Mouse (Mus musculus) forebrain, embryonic 15.5 days (tissue): ENCODE measurements around the gene Zbtb20. TPM values are rescaled to one million over a fixed set of nuclear protein-coding genes. Genes with fewer than 3 reads are reported as not detected.

Experiments
- ATAC-seq: fragments of 200-750 bp; cut with Nextera tagmentation; replicated peaks from 2 replicates; pipeline ENCODE4 v1.8.0; 2017; ENCODE audit warnings: mild to moderate bottlenecking, moderate TSS enrichment, moderate library complexity
- H3K27ac ChIP-seq: fragments of 300-500 bp; sonication (generic); replicated peaks from 2 replicates; pipeline ENCODE4 v1.5.1; 2015; ENCODE audit warnings: mild to moderate bottlenecking, inconsistent platforms
- H3K27me3 ChIP-seq: fragments of 300-500 bp; sonication (generic); 2 replicates; pipeline ENCODE4 v1.6.1; 2015; ENCODE audit warnings: inconsistent platforms
- H3K36me3 ChIP-seq: fragments of 300-500 bp; sonication (generic); 2 replicates; pipeline ENCODE4 v1.6.1; 2015; ENCODE audit warnings: mild to moderate bottlenecking, inconsistent platforms
- H3K4me1 ChIP-seq: fragments of 300-500 bp; sonication (generic); 2 replicates; pipeline ENCODE4 v1.6.1; 2015; ENCODE audit warnings: inconsistent platforms
- H3K4me2 ChIP-seq: fragments of 300-500 bp; sonication (generic); replicated peaks from 2 replicates; pipeline ENCODE4 v1.6.1; 2015; ENCODE audit warnings: mild to moderate bottlenecking, inconsistent platforms
- H3K4me3 ChIP-seq: fragments of 300-500 bp; sonication (generic); 2 replicates; pipeline ENCODE4 v1.5.1; 2015; ENCODE audit warnings: mild to moderate bottlenecking, inconsistent platforms
- H3K9ac ChIP-seq: fragments of 300-500 bp; sonication (generic); replicated peaks from 2 replicates; pipeline ENCODE4 v1.6.1; 2015; ENCODE audit warnings: mild to moderate bottlenecking, inconsistent platforms
- H3K9me3 ChIP-seq: fragments of 300-500 bp; sonication (generic); 2 replicates; pipeline ENCODE4 v1.6.1; 2016; ENCODE audit warnings: inconsistent platforms
- WGBS: fragments of 180-500 bp; shearing (Covaris S2); methylation state at CpG from one replicate; pipeline ENCODE4 v1.1.7; 2015; ENCODE audit warnings: mixed read lengths; 5-methylcytosine and 5-hydroxymethylcytosine counted together
- polyA plus RNA-seq: library from polyadenylated mRNA; unstranded; fragments of >200 nt; fragmentation: Nextera tagmentation; extraction: Ambion mirVana; gene quantifications from 2 replicates; pipeline ENCODE4 v1.2.1, GENCODE M21; 2015

The Zbtb20 gene
- polyA plus RNA-seq, 1 experiment from 2014 or later: 143 TPM

DNA sequence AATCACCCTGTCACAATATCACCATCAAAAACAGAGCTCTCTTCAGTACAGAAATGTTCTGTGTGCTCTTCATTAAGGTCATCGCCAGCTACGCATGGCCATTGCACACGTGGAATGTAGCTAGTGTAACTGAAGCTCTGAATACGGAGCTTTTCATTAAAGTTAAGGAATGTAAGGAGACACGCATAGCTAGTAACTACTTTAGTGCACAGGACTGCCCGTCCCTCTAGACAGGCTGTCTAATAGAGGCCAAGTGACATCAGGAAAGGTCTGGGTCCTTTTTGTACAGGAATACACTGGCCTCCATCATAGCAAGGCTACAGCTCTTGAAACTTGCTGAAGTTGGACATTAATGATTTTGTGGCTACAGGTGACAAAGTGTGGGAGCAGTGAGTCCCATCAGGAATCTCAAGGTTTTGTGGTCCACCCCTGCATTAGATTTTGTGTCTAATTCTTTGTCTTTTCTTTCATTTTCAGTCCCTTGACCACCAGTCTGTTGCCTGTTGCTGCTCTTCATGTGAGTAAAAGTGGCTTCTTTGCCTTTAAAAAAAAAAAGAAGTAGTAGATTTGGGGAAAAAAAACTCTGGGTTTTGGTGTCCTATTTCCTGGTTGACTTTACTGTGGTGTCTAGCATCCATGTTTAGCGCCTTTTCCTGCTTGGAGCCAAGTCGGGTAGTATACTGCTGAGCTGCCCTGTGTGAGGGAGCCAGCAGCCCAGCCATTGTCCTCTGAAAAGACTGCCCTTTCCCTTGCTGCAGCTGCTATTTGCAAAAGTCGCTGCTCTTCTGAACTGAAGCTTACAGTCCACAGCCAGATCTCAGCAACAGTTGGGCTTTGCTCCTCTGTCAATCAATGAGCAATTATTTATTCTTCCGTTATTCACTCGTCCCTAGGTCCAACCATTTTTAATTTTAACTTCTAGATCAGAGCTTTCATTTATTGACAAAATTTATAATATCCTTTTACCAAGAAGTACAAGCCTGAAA is 587.1 kb downstream of the Zbtb20 start:
- no peak for ATAC-seq
- WGBS: 40% methylated on average over 11 of the region's 11 CpGs
- H3K9me3 ChIP-seq: no peaks in the 10 kb centered on the region

DNA sequence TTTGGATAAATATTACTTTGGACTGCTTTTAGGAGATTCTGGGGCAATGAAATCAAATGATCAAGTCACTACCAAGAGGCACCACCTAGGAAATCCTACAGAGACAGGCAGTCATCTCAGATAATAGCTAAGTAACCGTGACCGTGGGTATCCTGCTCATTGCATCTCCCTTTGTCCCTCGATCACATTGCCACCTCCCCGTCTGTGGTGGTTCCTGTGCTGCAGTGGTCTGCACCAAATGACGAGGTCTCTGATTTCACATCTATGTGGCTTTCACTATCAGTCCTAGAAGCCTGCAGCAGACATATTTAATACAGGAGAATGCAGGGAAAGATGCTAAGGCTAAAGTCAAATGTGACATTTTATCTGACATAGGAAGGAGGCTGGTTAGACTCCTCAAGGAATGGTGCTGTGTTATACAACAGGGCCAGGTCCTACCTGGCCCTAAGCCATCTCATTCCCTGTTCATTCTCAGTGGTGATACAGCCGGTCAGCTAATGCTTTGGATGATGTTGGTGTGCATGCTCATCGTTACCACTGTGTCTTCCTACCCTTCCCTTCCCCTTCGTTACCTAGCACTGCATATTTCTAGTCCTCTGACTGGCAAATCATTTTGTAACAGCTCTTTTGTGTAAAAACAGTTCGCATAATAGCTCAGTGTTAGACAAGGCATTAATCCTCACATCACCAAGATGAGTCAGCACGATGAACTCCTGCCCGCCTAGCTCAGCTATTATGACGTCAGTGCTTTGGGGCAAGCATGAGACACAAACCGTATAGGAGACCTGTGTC is 588.2 kb downstream of the Zbtb20 start:
- 25% methylated on average over 13 of the region's 13 CpGs for WGBS
- H3K9me3 ChIP-seq: no peaks in the 10 kb centered on the region
- H3K4me3 ChIP-seq: no peak overlapping the region
- no peak overlapping the region for H3K4me2 ChIP-seq
- peaks cover 48% of the 10 kb centered on the region for H3K4me1 ChIP-seq
- no peaks in the 10 kb centered on the region for H3K27me3 ChIP-seq
- H3K9ac ChIP-seq: no peak overlapping the region
- H3K27ac ChIP-seq: peak overlapping the region; percentile 35; the same call in 1 of the 2 replicates
- H3K36me3 ChIP-seq: no peaks in the 10 kb centered on the region
- ATAC-seq: peak; percentile 37; the same call in 1 of the 2 replicates

More for the DNA sequence above, 587.1 kb downstream of the Zbtb20 start:
- Histone ChIP-seq H3K4me1 (peaks cover 50% of the 10 kb centered on the region), H3K9ac (no peak overlapping the region), H3K4me3 (no peak overlapping the region), H3K4me2 (no peak overlapping the region), H3K36me3 (no peaks in the 10 kb centered on the region), H3K27ac (no peak overlapping the region), H3K27me3 (no peaks in the 10 kb centered on the region)

DNA sequence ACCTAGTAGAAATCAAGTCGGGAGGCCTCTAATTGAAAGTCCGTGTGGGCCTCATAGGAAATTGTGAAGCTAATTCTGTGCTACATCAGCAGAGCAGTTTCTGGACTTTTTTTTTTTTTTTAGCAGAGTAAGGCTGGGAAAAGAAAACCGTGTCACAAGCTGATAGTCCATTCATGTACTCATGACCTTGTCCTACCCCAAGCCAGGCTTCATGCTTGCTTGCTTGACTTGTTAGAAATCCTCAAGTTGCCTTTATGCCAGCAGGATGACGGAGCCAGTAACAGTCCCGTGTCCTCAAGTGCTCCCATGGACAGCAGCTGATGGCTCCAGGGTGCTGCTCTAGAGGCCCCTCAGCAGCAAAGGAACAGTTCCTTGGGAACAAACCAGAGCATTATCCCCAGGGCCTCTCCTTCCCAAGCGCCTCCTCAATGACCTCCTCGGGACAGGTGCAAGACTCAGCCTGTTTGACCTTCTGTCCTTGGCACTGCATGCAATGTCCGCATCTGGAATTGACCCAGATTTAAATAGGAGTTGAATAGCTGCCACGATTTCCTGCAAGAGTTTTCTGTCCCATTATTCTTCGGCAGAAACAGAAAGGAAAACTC is 588.9 kb downstream of the Zbtb20 start:
- Histone ChIP-seq H3K9ac (no peak overlapping the region), H3K4me1 (peaks cover 48% of the 10 kb centered on the region), H3K27ac (peak overlapping the region; percentile 35), H3K36me3 (no peaks in the 10 kb centered on the region), H3K4me2 (no peak overlapping the region), H3K27me3 (no peaks in the 10 kb centered on the region), H3K9me3 (no peaks in the 10 kb centered on the region), H3K4me3 (no peak overlapping the region)
- peak; percentile 26; the same call in 1 of the 2 replicates for ATAC-seq
- 35% methylated on average over 10 of the region's 10 CpGs for WGBS

DNA sequence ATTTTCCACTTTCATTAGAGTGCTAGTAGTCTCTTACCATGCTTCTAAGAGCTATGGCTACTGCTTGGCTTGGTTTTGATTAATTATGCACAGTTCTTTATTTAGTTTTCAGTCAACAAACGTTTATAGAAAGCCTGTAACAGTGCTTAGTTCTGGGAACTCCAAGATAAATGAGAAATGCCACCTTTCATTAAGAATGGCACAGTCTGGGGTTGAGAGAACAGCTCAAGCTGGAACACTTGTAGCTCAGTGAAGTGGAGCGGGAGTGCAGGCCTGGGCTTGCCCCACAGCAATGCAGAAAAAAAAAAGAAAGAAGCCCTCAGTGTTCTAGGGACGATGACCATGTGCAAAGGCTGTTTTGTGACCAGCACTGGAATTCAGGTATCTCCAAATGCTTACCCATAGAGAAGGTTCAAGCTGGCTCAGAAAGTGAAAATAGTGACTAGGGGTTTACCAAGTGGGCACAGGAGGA is 589.7 kb downstream of the Zbtb20 start:
- H3K36me3 ChIP-seq: no peaks in the 10 kb centered on the region
- 40% methylated on average over 3 of the region's 3 CpGs for WGBS
- H3K27ac ChIP-seq: peak overlapping the region; percentile 12
- no peak overlapping the region for H3K4me2 ChIP-seq
- H3K9ac ChIP-seq: no peak overlapping the region
- peak; percentile 27 for ATAC-seq
- peaks cover 48% of the 10 kb centered on the region for H3K4me1 ChIP-seq
- no peak overlapping the region for H3K4me3 ChIP-seq
- H3K9me3 ChIP-seq: no peaks in the 10 kb centered on the region
- H3K27me3 ChIP-seq: no peaks in the 10 kb centered on the region

DNA sequence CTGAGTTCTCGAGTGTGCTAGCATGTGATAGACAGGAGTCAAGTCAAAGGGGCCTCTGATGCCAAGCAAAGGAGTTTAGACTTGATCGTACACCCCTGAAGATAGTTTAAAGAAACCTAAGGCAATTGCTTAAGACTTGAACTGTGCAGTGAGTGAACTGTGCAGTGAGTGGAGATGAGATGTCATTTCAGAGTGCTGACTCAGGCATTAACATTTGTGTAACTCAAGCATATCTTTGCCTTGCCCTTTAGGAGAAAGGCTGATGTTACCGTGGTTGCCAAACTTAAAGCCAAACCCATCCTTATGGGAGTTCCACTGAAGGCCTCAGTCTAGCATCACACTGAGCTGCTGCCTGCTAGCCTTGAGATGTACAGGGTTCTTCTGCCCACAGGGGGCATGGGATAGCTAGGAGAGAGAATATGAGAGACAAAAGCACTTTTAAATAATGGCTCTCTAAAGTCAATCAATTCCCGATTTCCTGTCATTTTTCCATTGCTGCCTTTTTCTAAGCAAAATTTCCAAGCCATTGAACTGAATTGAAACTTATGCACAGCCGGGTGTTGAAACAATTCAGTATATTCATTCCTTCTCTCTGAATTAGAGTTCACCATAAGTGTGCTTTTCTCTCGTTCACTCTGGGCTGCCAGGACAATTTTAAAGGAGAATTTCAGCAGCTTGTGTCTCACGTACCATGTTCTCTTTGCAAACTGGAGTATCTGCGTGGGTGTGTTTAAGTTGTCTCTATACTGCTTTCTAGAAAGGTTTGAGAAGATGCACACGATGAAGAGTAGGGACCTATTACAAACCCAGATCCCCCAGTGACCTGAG is 590.5 kb downstream of the Zbtb20 start:
- no peak overlapping the region for H3K4me2 ChIP-seq
- H3K4me3 ChIP-seq: no peak overlapping the region
- 69% methylated on average over 9 of the region's 9 CpGs for WGBS
- no peaks in the 10 kb centered on the region for H3K36me3 ChIP-seq
- 0 out of 2 replicates have a peak, but pooled peaks have one; percentile 20 for ATAC-seq
- H3K9ac ChIP-seq: no peak overlapping the region
- no peaks in the 10 kb centered on the region for H3K9me3 ChIP-seq
- H3K27me3 ChIP-seq: no peaks in the 10 kb centered on the region
- H3K27ac ChIP-seq: peak overlapping the region; percentile 12
- peaks cover 48% of the 10 kb centered on the region for H3K4me1 ChIP-seq

DNA sequence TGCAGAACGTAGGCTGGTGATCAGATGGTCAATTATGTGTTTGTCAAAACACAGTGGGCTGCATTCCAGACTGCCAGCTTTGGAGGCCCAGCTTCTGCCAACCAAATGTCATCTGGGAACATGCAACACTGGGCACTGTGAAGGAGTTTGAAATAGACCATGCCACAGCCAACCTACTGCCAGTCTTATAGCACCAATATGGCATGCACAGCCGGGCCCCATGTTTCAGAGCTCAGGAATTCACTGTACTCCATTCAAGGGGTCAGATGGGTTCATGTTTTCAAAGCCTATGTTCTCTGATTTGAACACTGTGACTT is 591.0 kb downstream of the Zbtb20 start:
- H3K4me1 ChIP-seq: peaks cover 48% of the 10 kb centered on the region
- peak; percentile 85 for ATAC-seq
- H3K36me3 ChIP-seq: no peaks in the 10 kb centered on the region
- H3K4me2 ChIP-seq: no peak overlapping the region
- WGBS: 18% methylated on average over 2 of the region's 2 CpGs
- no peak overlapping the region for H3K9ac ChIP-seq
- H3K27ac ChIP-seq: peak overlapping the region; percentile 29
- H3K4me3 ChIP-seq: no peak overlapping the region
- no peaks in the 10 kb centered on the region for H3K27me3 ChIP-seq
- H3K9me3 ChIP-seq: no peaks in the 10 kb centered on the region

DNA sequence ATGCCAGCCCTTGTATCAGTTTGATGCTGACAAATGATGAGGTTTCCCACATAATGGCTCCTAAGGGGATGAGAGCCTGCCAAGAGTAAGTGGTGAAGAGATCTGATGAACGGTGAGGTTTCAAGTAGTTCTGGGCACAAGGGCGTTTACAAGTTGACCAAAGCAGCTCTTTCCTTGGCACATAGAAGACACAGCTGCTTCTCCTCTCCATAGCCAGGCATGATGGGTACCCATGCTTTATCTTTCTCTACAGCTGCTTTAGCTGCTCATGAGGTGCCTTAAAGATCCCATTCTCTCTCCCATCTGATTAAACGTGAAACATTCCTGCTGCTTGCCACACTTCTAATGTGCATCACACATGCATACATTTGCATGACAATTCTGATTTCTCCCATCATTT is 595.4 kb downstream of the Zbtb20 start:
- Histone ChIP-seq H3K27me3 (no peaks in the 10 kb centered on the region), H3K4me2 (no peak overlapping the region), H3K4me1 (peaks cover 15% of the 10 kb centered on the region), H3K9ac (no peak overlapping the region), H3K4me3 (no peak overlapping the region), H3K36me3 (no peaks in the 10 kb centered on the region), H3K9me3 (no peaks in the 10 kb centered on the region), H3K27ac (no peak overlapping the region)
- no peak for ATAC-seq
- 72% methylated on average over 3 of the region's 3 CpGs for WGBS

DNA sequence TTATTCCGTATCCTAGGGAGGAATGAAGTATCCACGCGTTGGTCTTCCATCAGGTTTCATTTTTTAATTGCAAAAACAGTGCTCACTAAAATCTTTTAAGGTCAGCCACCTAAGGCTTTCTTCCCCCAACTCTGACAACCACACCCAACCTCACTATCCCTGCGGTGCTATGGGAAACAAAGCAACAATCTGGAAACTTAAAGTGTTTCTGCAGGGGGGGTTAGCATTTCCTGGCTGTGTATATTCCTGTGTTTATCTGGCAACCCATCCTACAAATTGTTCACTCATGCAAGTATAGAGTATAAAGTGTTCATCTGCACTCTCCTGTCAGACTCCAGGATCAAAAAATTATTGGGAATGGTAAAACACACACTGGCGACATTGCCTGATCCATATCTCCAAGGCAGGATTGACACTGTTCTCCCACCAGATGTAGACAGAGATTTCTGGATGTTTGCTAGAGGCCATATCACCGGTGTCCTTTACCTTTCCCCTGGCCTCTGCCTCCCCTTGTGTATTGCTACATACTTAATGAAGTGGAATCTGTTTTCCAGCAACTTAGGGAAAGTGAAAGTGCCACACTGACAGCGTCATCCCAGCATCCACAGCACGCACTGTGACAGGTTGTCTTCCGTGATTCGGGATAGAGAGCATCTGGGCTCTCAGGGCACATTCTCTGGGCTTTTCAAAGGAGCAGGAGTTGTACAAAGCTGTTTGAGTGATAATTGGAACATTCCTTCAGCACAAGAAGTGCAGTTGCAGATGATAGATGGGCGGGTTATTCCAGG is 599.5 kb downstream of the Zbtb20 start:
- Histone ChIP-seq H3K27ac (no peak overlapping the region), H3K27me3 (no peaks in the 10 kb centered on the region), H3K9ac (no peak overlapping the region), H3K9me3 (no peaks in the 10 kb centered on the region), H3K4me3 (no peak overlapping the region), H3K4me2 (no peak overlapping the region), H3K36me3 (no peaks in the 10 kb centered on the region), H3K4me1 (no peaks in the 10 kb centered on the region)
- ATAC-seq: no peak
- WGBS: 84% methylated on average over 11 of the region's 11 CpGs

DNA sequence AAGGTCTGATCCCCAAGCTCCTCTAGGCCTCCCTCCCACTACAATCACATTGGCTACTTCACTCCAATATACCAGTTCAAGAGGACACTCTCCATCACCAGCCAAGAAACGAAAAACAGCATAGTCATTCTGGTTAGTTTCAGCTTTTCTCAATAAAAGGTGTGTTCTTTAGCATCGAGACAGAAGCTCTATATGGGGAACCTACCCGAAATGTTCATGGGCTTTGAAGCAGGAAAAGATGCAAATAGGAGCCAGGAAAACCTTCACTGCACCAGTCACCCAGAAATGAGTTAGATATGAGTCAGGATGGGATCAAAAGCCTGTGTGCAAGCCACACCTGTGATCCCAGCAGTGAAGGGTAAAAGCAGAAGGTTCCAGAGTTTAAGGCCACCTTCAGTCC is 601.2 kb downstream of the Zbtb20 start:
- Histone ChIP-seq H3K27ac (no peak overlapping the region), H3K4me1 (no peaks in the 10 kb centered on the region), H3K9ac (no peak overlapping the region), H3K4me2 (no peak overlapping the region), H3K9me3 (no peaks in the 10 kb centered on the region), H3K27me3 (no peaks in the 10 kb centered on the region), H3K4me3 (no peak overlapping the region), H3K36me3 (no peaks in the 10 kb centered on the region)
- 92% methylated on average over 3 of the region's 3 CpGs for WGBS
- ATAC-seq: no peak

DNA sequence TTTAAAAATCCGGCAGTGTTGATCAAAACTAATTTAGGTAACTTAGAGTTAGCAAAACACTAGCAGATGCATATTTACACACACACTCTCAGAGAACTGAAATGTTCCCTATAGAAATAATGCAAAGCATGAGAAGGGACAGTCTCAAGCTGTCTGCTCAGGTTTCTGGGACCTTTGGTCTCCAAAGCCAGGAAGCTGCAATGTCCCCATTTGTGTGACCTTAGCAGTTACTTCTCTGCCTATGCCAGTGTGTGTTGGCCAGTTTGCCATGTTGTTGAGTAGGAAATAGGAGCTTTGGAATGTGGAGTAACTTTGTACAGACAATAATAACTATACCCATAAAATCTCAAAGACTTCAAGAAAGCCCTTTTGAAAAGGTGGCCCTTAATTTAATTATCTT is 602.7 kb downstream of the Zbtb20 start:
- Histone ChIP-seq H3K4me2 (no peak overlapping the region), H3K27me3 (no peaks in the 10 kb centered on the region), H3K4me3 (no peak overlapping the region), H3K4me1 (no peaks in the 10 kb centered on the region), H3K27ac (no peak overlapping the region), H3K36me3 (no peaks in the 10 kb centered on the region), H3K9me3 (no peaks in the 10 kb centered on the region), H3K9ac (no peak overlapping the region)
- 71% methylated on average over 1 of the region's 1 CpGs for WGBS
- ATAC-seq: no peak

DNA sequence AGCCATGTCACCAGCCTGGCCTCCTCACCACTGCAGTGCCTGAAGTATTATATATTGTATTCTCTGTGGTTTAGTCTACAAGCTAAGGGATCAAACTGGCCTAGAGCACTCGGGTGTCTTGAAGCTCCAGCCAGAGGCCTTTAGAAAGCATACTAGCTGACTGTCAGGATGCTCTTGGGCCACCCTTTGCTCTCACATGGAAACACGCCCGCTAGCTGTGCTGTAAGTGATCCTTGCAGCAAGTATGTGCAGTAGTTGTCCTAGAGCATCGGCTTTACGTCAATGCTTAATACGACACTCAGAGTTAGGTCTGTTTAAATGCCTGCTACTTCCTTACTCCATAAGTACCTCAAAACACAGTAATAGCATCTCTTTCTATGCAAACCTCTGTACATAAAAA is 604.9 kb downstream of the Zbtb20 start:
- Histone ChIP-seq H3K27ac (no peak overlapping the region), H3K36me3 (no peaks in the 10 kb centered on the region), H3K4me2 (no peak overlapping the region), H3K27me3 (no peaks in the 10 kb centered on the region), H3K9me3 (no peaks in the 10 kb centered on the region), H3K9ac (no peak overlapping the region), H3K4me1 (no peaks in the 10 kb centered on the region), H3K4me3 (no peak overlapping the region)
- WGBS: 76% methylated on average over 6 of the region's 6 CpGs
- ATAC-seq: no peak
